ENCODE assay signal across 20 mouse cellular contexts in genomic region chr5:136285106-136285505, GRCm38 (mm10). TPM values are rescaled to one million over a fixed set of nuclear protein-coding genes. Genes with fewer than 3 reads are reported as not detected.
DNase-seq lines count a peak whose midpoint lies in the region; ATAC-seq and TF ChIP-seq lines count a peak whose summit lies in the region.
"Had no signal": no experiment of that assay in that cellular context is flagged by ENCODE, and none has a peak within 500 bp of the region (broad histone marks: within the 10 kb centered on the region; RNA-seq: fewer than 3 reads in every experiment).

No protein-coding gene starts in this region.

- H3K4me3 ChIP-seq in left cerebral cortex, adult 2 months: no peak overlapping the region
- H3K4me3 ChIP-seq: forebrain, embryonic 10.5 days; forebrain, embryonic 13.5 days; gastrocnemius, adult 2 months; hindbrain, embryonic 12.5 days; hindbrain, embryonic 15.5 days had no signal

- no peak overlapping the region for H3K27ac ChIP-seq in left cerebral cortex, adult 2 months
- H3K27ac ChIP-seq: forebrain, embryonic 10.5 days; forebrain, embryonic 13.5 days; gastrocnemius, adult 2 months; hindbrain, embryonic 12.5 days; hindbrain, embryonic 15.5 days had no signal

- peak; percentile 45; the same call in 1 of the 2 replicates for ATAC-seq in frontal cortex, adult (ENCODE audit: low TSS enrichment)
- ATAC-seq: forebrain, embryonic 13.5 days; Patski had no signal

- DNase-seq in frontal cortex, postnatal 36 days (ENCODE audit: low spot score in 2 of 2): no peak
- DNase-seq in left cerebral cortex, postnatal 14 days (ENCODE audit: low spot score in 2 of 2): peak; percentile 35 to 40
- no peak for DNase-seq in left cerebral cortex, adult 2 months (ENCODE audit: extremely low spot score in 1 of 2, low spot score in 2 of 2)
- DNase-seq in right cerebral cortex, adult 2 months (ENCODE audit: low spot score in 2 of 2): peak; percentile 16 to 23
- DNase-seq in right cerebral cortex, postnatal 36 days (ENCODE audit: low spot score in 2 of 2): no peak
- peak; percentile 43 for DNase-seq in telencephalon, adult 2 months (ENCODE audit: low read depth, low spot score)
- no peak for DNase-seq in B cell, adult 2 months
- DNase-seq: adrenal gland, postnatal 14 days; cerebellum, adult 18-20 months; cerebellum, adult 9-10 months; cerebellum, postnatal 14 days; gastrocnemius, adult 2 months; gastrocnemius, postnatal 14 days; heart, adult 11 months had no signal

- intact Hi-C loops in left cerebral cortex, postnatal 14 days (cut with DNase I): no loop called here
- intact Hi-C loops in left cerebral cortex, adult 2 months (cut with DNase I): no loop called here

- TF ChIP-seq CTCF in left cerebral cortex, adult 2 months (IDR thresholded peaks at IDR 0.05): no peak

RNA-seq across cellular contexts. Expression of gene Sh2b2, which starts 38.8 kb away (rescaled TPM):
- total RNA-seq in left cerebral cortex, postnatal 14 days (2021): 10 to 100 TPM; 10.5 to 11.3 TPM
- total RNA-seq in left cerebral cortex, adult 2 months (2021): 1 to 10 TPM; 7.4 to 9.4 TPM

Comparison
In these comparisons a context has a peak if more than half of its experiments do, and no peak if none do; other contexts are left out.
1. DNase-seq: peak in left cerebral cortex, postnatal 14 days (2 of 2), right cerebral cortex, adult 2 months (2 of 2) and telencephalon, adult 2 months (single experiment); none in frontal cortex, postnatal 36 days (0 of 2), left cerebral cortex, adult 2 months (0 of 2), right cerebral cortex, postnatal 36 days (0 of 2) and B cell, adult 2 months (0 of 2).